Mouse (Mus musculus) small intestine, adult 2 months (tissue): Measurements from ENCODE around the gene Nat8f2.

Source experiments
- CTCF ChIP-seq: fragments of 200-500 bp; IDR thresholded peaks from 2 replicates; pipeline ENCODE4 v1.5.1; 2012; ENCODE audit warnings: low read depth, mild to moderate bottlenecking, control low read depth, inconsistent platforms, low read length, moderate library complexity, mixed read lengths; ENCODE audit not compliant: insufficient replicate concordance, insufficient read length; ENCODE audit errors: extremely low read depth
- POLR2A ChIP-seq: fragments of 200-500 bp; IDR thresholded peaks from 2 replicates; pipeline ENCODE4 v1.6.1; 2012; ENCODE audit warnings: low read depth, mild to moderate bottlenecking, control low read depth, inconsistent platforms, low read length, moderate library complexity

- TF ChIP-seq CTCF: no peak
- no peak for TF ChIP-seq POLR2A
These were observed 33.3 kb upstream of the Nat8f2 start for GRCm38 (mm10) chr6:85902303-85902702.
